Mouse (Mus musculus): ENCODE measurements around the gene Kcnk1.

Kcnk1 gene

DNA sequence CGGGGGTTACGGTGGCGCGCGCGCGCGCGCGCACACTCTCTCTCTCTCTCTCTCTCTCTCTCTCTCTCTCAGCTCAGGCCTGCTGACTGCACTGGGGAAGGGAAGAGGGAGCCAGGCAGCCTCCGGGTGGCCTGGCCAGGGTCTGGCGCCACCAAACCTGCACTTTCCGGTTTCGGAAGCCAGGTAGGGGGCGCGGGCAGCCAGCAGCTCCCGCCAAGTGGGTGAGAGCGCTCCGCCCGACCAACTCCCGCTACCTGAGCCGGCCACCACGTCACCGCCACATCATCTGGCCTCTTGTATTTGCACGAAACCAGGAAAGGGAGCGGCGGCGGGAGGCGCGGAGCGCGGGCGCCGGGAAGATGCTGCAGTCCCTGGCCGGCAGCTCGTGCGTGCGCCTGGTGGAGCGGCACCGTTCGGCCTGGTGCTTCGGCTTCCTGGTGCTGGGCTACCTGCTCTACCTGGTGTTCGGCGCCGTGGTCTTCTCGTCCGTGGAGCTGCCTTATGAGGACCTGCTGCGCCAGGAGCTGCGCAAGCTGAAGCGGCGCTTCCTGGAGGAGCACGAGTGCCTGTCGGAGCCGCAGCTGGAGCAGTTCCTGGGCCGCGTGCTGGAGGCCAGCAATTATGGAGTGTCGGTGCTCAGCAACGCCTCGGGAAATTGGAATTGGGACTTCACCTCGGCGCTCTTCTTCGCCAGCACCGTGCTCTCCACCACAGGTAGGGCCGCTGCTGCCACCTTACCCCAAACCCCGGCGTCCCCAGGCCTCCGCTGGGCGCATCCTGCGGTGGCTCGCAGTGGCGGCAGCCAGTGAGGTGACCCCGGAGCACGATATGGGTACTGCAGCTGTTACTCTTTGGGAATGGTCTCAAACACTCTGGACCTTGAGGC, at the start of gene Kcnk1:
Gene Kcnk1, plus strand, starts transcription at position 70 of the 886 bp plus-strand sequence.
- CTCF ChIA-PET = no interaction called here

DNA sequence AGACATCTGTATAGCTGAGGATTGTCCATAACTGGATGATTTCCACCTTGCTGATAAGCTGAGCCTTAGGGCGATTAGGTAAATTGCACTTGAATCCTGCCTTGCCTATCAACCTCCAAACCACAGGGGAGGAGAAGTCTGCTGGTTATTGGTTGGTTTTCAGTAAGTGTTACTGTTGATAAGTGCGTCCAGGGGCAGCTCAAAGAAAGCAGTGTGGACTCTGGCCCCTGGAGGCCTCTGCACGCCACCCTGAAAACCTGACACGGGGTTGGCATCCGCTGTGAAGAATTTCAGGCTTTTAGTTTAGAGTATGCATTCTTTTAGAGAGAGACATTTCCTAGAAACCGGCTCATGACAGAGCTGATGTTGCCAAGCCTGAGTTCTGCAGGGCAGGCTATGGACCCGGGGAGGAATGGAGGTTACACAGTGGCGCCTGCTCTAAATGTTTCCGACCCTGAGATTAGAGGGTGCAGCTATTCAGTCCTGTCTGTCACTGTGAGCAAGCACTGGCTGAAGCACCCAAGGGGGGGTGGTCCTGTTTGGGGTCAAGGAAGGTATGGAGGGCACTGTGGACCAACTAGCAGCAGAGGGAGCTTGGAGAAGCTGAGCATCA, 46.2 kb upstream of the Kcnk1 start:
- CTCF ChIA-PET = no interaction called here

DNA sequence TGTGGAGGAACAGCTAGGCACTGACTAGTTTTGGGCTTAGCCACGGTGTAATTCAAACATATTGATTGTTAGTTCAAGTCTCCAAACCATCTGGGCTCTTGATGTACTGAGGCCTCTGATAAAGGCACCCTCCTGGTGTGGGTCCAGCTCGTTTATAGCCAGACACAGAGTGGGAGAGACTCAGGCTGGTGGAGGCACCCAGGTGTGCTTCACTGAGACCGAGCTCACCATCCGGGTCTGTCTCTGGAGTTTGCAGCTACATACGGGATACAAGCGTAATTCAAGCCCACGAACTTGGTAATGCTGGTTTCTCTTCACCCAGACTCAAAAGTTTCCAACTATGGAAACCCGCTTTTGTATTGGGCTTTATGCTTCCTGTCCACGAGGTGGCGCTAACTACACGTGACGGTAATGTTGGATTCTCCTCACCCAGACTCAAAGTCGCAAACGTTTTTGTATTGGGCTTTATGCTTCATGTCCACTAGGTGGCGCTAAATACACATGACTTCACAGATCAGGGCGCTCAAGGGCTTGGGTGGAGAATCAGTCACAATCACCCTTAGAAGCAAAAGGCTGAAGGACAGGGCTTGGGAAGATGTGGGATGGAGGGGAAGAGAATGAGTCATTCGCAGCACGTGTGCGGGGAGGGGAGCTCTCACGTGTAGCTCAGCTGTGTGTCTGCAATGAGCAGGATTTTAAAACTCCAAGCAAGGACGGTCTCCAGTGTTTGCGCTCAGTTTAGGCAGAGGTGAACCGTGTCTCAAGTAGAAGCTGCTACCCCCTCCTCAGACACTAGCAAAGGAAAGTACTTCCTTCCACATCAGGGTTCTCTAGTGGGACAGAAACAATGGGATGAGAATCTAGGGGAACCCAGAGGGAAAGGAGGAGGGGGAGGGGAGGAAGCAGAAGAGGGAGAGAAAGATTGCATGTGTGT, 44.7 kb upstream of the Kcnk1 start:
- CTCF ChIA-PET = no interaction called here

DNA sequence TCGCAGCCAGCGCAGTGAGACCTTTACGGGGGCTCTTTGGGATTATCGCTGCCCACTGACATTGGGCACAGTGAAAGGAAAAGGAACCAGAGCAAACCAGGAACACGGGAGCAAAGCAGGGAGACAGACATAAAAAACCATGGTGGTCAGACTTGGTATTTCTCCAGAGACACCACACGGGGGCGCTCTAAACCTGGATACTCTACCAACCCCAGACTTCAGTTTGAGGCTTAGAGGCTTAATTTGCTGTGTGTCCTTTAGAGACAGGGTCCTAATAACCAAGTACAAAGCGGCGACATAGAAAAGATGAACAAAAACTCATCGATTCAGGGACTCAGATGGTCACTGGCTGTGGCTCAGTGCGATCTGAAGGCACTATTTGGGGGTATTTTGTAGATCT, 39.3 kb upstream of the Kcnk1 start:
- CTCF ChIA-PET = no interaction called here

DNA sequence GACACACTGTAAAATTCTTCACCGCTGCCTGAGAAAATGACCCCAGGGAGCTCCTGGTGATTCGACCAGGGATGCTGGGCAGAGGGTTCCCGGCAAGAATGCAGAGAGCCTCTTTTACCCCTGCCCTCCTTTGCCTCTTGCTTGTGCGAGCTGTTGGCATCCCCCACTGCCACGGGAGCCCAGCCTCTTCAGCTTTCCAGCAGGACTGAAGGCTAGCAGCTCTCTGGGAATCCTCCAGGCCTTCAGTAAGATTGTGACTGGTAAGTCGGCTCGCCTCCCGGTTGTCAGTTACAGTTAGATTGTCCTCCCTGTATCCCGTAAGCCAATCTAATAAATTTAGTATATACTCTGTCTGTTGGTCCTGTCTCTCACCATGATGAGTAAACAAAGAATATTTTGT, 38.2 kb upstream of the Kcnk1 start:
- CTCF ChIA-PET = no interaction called here

DNA sequence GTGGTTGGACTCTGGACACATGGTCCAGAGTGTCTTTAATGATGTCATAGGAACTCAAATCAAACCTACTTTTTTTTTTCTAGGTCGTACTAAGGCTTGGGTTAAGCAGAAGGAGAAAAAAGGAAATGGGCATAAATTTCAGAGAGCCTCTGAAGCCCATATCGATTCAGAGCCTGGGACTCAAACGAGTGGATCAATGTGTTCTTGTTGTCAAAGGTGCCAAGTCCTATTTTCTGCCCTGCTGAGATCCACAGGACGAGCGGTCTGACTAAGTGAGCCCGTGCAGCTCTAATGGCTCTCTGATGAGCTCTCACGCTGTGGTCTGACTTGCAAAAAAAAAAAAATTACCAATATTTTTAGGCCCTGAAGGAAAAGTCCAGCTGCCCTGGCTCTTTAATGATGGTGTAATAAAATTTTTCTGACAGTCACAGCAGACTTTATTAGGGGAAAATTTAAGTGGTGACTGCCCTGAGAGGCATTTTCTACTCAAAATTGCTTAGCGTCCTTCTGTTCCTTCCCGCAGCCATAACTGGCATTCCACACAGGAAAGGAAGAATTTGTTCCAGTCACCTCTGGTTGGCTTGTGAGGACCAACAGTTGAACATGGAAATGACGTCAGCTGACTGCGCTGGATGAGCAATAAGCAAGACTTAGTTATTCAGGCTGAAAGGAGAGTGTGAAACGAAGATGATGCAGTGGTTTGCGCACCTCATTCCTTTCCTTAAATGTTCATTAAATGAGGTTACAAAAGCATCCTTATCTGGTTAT, 37.6 kb upstream of the Kcnk1 start:
- CTCF ChIA-PET = no interaction called here

DNA sequence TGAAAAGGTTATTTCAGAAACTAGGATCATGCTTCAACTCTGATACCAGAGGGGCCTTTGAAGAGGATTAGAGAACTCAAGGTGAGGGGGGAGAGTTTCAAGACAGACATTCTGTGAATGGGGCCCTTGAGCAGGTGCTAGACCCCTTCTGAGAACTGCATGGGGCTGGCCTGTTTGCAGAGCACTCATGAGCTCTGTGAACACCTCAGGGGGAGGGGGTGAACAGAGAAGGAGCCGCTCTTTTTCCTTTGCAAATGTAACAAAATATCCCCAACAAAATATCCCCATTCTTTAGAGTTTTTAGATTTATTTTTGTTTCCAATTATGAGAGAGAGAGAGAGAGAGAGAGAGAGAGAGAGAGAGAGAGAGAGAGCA, 37.0 kb upstream of the Kcnk1 start:
- CTCF ChIA-PET = no interaction called here

DNA sequence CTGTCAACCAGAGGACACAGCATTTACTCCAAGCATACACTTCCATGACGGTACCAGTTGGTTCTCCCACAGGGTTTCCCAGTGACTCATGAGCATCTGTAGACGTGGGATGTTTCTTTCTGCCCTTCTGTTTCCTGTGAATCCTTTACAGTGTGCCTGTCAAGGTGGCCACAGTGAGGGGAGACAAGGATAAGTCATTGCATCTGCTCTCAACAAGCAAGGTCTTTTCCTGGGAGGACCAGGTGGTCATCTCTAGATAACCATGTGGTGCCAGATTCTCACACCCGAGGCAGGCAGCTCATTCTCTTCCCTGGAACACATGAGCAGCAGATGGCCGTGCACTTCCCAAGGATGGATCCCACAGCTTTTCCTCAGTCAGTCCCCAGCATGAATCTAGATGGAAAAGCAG, 35.6 kb upstream of the Kcnk1 start:
- CTCF ChIA-PET = no interaction called here

DNA sequence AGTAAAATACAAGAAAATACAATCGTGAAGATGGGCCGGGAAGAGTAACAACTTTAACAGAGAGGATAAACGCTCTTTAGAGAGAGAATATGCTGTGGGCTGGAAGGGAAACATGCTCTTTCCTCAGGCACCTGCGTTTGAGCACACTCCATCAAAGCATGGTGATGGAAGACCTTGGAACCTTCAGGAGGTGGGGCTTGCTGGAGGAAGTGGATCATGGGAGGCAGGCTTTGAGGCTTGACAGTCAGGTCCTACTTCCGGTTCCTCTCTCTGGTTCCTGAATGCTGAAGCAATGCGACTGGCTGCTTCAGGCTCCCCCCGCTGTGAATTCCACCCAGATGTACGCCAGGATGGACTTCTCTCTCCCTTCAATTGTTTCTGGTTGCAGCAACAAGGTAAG, 34.9 kb upstream of the Kcnk1 start:
- CTCF ChIA-PET = no interaction called here

DNA sequence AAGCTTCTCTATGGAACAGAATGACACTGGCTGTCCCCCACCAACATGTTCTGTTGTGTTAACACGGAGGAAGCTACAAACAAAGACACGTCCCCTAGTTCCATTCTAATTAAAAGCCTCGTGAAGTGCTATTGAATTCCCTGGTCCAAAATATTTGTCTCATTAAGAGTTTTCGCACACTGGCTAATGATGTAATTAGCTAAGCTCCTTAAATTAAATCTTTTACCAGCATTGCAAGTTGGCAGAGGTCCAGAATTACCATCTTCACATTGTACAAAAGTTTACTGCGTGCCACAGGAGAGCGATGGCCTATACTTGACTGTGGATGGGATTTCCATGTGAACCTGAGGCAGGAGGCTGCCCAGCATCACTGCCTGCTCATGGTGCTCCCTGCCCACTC, 33.2 kb upstream of the Kcnk1 start:
- CTCF ChIA-PET = no interaction called here

DNA sequence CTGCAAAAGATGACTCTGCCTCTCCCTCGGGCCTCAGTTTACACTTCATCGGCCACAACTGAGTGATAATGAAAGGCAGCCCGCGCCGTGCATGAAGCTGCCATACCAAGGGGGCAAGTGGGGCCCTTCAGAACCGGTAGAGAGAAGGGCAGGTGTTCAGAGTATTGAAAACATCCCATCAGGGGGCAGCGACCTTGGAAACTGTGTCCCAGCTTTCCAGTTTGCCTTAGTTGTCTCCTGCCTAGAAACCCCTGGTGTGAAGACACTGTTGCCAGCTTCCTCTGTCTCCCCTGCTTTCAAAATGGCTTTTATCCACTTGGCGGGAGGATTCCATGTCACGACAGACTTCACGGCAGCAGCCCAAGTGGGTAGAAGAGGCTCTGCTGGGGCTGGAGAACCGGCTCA, 31.2 kb upstream of the Kcnk1 start:
- CTCF ChIA-PET = no interaction called here

DNA sequence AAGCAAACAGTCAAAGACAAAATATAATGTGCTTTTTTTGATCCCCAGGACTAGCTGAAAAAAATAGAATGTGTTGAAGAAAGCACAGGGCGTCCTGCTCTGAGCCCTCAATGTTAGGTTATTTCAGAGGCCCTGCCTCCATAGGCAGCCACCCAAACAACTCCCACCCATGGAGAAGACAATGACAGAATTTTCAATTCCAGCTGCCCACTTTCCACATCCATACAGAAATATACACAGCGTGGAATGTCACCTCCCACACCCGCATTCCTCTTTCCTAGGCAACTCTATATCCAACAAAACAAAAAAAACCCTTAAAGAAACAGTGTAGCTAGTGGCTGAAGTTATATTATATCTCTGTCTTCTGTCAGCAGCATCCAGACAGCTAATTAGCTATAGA, 23.6 kb upstream of the Kcnk1 start:
- CTCF ChIA-PET = no interaction called here

DNA sequence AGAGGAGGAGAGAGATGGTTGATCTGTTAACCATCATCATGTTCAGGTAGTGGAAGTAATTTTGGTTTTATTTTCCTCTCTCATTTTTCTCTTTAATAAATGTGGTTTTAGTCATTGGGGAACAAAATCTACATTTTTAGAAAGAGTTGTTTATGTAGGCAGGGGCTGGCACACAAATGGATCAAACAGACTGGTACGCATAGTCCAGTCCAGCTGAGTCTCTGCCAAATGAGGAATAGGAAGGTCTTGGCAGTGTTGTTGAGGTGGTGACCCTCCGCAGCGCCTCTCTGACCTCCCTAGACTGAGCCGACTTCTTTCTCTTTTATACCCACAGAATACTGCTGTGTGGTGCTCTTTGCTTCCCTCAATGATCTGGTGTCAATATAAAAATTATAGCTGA, 19.0 kb upstream of the Kcnk1 start:
- CTCF ChIA-PET = no interaction called here

DNA sequence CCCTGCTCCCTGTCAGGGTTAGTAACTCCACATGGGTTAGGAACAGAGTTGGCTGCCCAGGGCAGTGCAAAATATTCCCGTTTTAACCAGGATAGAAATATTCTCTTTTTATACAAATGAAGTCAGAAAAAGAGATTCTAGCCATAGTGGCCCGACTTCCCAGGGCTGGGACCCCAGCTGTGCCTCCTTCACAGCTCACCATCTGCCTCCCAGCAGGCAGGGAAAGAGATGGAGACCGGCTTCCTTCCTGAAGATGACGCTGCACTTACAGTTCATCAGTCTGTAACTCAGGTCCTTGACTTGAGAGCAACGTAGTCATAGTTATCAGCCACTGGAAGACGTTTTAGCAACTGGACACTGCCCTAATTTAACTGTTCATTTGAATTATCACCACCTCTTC, 14.1 kb upstream of the Kcnk1 start:
- CTCF ChIA-PET = no interaction called here

DNA sequence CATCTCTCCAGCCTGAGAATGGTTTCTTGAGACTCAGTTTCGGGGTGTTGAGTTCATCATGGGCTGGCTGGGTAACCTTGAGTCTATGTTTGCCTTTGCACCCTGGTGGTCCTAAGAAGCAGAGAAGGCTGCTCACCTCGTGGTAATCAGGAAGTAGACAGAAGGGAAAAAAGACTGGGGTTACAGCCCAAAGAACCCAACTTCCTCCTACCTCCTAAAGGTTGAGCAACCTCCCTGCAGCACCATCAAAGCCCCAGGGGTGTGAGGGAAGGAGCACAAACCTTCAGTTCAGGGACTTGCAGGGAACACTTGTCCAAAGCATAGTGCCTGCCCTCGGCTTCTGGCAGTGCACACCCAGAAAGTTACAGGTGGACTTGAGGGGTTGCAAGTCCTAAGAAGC, 11.5 kb upstream of the Kcnk1 start:
- CTCF ChIA-PET = no interaction called here

DNA sequence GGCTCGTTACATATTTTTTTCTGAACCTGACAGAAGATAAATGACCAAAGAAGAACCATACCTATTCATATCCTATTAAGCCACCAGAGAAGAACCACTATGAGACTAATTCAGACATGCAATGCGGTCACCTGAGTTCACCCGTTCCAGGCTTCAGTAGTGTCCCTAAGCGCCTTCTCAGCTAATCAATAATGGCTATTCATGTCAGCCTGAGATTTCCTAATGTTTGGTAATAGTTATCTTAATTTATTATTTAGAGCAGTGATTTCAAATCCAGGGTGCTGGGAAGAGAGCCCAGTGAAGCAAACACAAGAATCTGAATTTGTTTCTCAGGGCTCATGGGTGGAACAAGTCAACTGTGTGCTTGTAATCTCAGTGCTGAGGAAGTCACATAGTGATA, 10.8 kb upstream of the Kcnk1 start:
- CTCF ChIA-PET = no interaction called here

DNA sequence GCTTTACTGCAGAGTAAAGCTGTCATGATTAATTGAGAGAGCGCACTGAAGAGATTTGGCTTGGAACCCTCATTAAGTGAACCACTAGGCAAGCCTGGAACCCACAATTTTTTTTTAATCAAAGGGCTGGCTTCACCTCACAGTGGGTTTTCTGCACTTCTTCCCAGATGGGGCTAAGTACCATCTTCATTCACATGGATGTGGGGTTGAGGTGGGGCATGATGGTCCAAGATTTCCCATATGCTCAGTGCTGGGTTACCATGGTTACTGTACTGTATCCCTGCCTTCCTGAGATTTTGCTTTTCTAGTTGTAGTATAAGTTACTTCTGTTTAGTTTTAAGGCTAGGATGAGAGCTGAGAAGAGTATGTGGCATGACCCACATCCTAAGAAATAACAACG, 9.6 kb upstream of the Kcnk1 start:
- CTCF ChIA-PET = interaction anchor here (0.5 kb wide), 1 partner anchor 52 kb away, joined by 4 read pairs; no protein-coding TSS in a partner anchor

DNA sequence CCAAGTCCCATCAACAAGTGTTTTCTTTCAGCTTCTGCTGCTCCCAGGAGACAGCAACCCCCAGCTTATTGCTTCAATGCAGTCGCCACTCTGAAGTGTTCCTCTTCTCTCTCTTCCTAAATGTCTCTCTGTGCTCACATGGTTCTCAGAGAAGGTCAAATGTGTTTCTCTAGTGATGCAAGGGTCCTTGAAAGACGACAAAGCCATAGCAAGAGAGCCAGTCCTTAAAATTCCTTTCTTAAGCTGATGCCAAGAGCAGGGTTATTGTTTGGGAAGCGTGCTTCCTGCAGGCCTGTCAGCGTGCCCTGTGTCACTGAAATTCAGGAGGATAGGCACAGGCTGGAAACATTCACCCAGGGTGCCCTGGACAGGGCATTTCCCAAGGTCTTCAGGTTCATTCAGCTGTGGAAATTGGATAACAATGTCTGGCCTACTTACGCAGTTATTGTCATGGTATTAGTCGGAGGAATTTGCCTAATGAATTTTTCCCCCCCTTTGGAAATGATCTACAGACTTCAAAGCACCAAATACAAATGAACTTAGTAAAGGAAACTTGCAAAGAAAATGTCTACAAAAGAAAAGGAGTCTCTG, 7.9 kb upstream of the Kcnk1 start:
- CTCF ChIA-PET = no interaction called here

DNA sequence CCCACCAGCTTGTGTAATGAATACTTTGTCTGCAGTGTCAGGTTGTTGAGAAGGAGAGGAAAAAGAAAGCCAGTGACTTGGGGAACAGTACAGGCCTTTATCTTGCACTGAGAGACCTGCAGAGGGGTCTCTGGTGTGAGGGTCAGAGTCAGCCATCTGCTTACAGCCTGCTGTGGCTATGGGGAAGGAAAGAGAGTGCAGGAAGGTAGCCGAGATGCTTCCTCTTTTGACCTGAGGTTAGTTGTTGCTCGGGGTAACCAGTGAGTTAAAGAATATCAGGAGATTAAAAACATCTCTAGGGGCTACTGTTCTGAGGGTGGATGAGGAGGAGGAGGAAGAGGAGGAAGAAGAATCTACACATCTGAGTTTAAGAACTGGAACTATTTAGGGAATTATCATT, 7.0 kb upstream of the Kcnk1 start:
- CTCF ChIA-PET = no interaction called here

DNA sequence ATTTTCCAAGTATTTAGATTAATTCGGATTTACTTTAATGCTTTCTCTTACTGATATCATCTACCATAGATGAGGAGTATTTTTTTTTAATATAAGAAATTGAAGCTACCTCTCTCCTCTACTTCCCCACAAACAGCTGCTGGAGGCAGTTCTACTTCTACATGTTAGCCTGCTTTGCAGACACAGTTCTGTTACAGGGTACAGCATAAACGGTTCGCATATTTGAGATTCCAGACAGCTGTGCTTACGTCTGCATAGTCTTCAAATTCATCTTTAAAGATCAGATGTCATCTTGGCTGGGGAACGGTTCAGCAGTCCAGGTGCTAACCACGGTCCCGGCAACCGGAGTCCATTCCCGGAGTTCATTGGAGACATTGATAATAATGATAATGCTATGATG, 1.3 kb upstream of the Kcnk1 start:
- CTCF ChIA-PET = no interaction called here

DNA sequence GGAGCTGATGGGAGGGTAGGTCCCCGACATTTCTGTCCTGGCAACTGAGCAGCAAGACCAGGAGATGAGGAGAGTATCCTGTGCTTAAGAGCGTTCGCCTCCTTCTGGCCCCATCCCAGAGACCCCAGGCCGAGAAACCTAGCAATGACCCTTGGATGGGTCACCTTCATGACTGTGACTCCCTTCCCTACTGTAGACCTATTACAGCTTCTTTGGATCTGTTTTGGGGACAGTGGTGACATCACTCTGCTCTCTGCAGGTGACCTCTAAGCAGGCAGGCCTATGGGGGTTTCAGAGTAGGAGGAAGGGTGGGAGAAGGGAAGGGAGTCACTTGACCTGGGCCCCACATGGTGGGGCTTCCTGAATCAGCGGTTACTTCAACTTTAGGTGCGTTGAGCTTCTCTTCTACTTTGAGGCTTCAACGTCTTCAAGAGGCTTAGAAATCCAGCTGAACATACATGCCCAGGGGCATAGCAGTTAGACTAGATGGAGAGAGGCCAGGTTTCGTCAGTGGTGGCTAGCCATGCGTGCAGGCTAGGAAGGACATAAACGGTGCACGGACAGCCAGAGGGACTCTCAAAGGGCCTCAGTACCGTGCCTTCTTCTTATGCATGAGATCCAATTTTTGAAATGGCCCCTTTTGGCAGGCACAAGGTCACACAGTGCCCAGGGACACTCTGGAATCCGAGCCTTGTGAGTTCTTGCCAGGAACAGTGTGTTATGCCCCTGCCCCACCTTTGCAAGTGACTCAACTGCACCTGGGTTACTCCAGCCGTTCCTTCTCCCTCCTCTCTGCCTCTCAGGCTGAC, 1.3 kb downstream of the Kcnk1 start:
- CTCF ChIA-PET = no interaction called here

Measured in spleen, embryonic (tissue).